Mouse (Mus musculus): Measurements from ENCODE around the gene Espn. TPM values are rescaled to one million over a fixed set of nuclear protein-coding genes. Genes with fewer than 3 reads are reported as not detected.
A peak's percentile ranks its signal among the peaks of the same experiment; 100 is the strongest.

Gene Espn
- total RNA-seq, 2 experiments from 2014 or later: 1.5 to 1.8 TPM

GRCm38 (mm10) chr4:152125161-152126025 is 26.8 kb downstream of the Espn start:
- peak; percentile 76 for DNase-seq

DNA sequence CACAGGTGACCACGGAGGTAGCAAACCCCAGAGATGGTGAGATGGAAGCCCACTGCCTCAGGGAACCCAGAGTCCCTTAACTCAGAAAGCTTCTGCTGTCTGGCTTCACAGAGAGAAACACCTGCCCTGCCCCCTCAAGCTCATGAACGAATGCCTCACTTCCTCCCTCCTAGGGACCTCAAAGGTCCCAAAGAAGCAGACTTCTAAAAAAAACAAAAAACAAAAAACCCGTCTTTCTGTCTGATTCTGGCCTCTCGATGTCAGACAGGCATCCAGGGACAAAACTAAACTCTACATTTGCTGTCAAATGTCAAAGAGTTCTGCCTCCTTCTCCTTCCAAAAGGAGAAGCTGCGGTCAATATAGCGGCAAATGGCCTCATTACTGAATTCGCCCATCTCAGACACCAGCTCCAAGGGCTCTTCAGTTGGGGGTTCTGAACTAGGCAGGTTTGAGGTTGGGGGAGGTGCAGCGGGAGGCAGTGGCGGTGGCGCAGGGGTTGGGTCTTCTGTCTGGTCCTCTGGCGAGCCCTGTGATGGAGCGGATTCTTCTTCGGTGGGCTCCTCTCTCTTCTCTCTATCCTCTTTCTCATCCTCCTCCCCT is 27.7 kb downstream of the Espn start:
- no peak for DNase-seq

- no peak for DNase-seq
These were observed 31.0 kb downstream of the Espn start for GRCm38 (mm10) chr4:152121183-152121505.

- DNase-seq: no peak
These were observed 31.6 kb downstream of the Espn start for GRCm38 (mm10) chr4:152120311-152121182.

GRCm38 (mm10) chr4:152119396-152120292 is 32.5 kb downstream of the Espn start:
- DNase-seq: peak; percentile 73

DNA sequence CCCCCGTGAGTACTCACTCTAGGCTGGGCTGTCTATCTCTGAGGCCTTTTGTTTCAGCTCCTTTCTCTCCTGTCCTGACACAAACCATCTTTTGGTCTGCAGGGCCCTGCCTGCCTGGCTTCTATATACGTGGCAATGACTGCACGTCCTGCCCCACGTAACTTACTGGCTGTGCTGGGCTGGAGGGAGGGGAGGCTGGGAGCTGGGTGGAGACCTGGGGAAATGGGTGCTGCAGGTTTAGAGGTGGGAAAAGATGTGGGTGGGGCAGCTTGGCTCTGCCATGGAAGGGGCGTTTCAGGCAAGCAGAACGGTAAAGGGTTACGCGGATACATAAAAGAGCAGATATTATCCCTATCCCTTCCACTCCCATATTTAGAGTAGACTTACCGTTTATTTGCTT is 34.6 kb downstream of the Espn start:
- DNase-seq: no peak

DNA sequence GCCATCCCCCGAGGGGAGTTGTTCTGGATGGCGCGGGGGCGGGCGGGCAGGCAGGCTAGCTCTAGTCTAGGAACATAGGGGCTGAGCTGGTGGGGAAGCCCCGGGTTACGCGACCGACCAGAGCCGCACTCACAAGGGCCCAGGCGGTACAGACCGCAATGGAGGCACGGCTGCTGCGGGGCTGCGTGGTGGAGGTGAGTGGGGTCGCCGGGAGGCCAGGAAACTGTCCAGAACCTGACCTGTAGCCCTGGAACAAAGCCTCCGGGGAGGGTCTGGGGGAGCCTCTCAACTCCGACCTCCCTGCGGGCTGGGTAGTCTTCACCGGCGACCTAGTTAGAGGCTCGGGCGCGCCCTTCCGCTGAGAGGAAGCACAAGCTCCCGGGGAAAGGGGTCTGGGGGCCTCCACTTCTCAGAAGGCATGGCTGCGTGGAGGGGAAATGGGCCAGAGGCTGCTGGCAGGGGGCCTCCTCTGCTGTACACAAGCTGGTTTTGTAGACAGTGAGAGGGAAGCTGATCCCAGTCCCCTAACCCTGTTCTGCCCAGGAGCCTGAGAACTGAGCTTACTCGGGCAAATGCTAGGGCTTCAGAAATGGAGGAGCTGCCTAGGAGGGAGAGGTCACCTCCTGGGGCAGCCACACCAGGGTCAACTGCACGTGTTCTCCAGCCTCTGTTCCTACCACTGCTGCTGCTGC is 36.1 kb downstream of the Espn start, which contains the start of gene Tnfrsf25:
Gene Tnfrsf25 (plus strand): TSS at position 14 of the 692 bp plus-strand sequence.
- DNase-seq: no peak

DNA sequence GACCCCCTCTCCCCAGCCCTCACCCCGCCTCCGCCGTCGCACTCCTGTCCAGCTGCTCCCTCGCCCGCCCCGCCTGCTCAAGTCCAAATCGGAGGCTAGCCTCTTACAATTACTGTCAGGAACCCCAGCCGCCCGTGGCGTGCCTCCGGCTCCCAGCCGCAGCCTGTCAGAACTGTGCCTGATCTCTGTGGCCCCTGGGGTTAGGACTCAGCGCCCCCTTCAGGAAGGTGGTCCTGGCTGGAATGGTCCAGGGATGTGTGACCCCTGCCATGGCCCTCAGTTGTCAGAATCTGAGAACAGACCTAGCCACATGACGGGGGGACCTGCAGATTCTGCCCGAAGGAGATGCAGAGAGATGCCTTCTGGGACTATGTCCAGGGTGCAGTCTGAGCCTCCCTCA is 38.1 kb downstream of the Espn start:
- DNase-seq: no peak

GRCm38 (mm10) chr4:152112329-152112728 is 39.8 kb downstream of the Espn start:
- DNase-seq: no peak

GRCm38 (mm10) chr4:152110689-152111088 is 41.5 kb downstream of the Espn start:
- no peak for DNase-seq

GRCm38 (mm10) chr4:152109509-152109908 is 42.7 kb downstream of the Espn start:
- no peak for DNase-seq

- no peak for DNase-seq
These were observed 43.5 kb downstream of the Espn start for GRCm38 (mm10) chr4:152108673-152109072.

DNA sequence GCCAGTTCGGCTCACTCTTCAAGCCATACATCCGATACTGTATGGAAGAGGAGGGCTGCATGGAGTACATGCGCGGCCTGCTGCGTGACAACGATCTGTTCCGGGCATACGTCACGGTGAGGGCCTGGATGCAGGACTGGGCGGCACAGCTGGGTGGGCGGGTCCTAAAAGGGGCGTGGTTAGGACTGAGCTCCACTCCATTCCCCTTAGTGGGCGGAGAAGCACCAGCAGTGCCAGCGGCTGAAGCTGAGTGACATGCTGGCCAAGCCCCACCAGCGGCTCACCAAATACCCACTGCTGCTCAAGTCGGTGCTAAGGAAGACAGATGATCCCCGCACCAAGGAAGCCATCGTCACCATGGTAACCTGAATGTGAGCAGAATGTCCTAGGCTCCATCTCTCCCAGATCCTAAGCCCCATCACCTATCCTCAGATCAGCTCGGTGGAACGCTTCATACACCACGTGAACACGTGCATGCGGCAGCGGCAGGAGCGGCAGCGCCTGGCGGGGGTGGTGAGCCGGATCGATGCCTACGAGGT is 44.1 kb downstream of the Espn start:
- DNase-seq: peak; percentile 72

DNA sequence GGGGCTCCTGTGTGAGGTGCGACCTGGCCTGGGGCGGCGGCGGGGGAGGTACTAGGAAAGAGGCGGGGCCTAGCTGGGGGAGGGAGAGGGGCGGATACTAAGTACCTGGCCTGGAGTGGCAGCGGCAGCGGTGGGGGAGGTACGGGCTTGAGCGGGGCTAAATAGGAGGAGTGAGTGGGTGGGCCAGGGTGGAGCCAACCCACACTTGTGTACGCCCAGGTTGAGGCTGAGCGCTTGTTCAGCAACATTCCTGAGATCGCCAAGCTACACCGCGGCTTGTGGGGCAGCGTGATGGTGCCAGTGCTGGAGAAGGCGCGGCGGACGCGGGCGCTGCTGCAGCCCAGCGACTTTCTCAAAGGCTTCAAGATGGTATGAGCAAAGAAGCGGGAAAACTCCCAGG is 44.7 kb downstream of the Espn start:
- no peak for DNase-seq

- DNase-seq: no peak
These were observed 45.4 kb downstream of the Espn start for GRCm38 (mm10) chr4:152106746-152107145.

GRCm38 (mm10) chr4:152103025-152103424 is 49.1 kb downstream of the Espn start:
- peak; percentile 86 for DNase-seq

DNA sequence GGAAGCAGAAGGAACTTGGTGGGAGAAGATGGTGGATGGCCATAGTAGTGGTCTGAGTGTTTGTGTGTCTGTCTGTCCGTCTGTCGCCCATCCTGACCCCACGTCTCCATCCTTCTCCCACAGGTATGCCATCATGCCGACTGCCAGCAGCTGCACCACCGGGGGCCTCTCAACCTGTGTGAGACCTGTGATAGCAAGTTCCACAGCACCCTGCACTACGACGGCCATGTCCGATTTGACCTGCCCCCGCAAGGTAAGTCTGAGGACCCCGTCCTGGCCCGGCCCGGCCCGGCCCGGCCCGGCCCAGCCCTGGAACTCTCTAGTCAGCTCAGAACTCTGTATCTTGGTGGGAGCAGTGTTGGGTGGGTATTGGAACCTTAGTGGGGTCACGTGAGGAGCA is 50.2 kb downstream of the Espn start:
- DNase-seq: no peak

GRCm38 (mm10) chr4:152101081-152101653 is 51.0 kb downstream of the Espn start:
- DNase-seq: no peak

- DNase-seq: no peak
These were observed 51.6 kb downstream of the Espn start for GRCm38 (mm10) chr4:152100541-152100940.

DNA sequence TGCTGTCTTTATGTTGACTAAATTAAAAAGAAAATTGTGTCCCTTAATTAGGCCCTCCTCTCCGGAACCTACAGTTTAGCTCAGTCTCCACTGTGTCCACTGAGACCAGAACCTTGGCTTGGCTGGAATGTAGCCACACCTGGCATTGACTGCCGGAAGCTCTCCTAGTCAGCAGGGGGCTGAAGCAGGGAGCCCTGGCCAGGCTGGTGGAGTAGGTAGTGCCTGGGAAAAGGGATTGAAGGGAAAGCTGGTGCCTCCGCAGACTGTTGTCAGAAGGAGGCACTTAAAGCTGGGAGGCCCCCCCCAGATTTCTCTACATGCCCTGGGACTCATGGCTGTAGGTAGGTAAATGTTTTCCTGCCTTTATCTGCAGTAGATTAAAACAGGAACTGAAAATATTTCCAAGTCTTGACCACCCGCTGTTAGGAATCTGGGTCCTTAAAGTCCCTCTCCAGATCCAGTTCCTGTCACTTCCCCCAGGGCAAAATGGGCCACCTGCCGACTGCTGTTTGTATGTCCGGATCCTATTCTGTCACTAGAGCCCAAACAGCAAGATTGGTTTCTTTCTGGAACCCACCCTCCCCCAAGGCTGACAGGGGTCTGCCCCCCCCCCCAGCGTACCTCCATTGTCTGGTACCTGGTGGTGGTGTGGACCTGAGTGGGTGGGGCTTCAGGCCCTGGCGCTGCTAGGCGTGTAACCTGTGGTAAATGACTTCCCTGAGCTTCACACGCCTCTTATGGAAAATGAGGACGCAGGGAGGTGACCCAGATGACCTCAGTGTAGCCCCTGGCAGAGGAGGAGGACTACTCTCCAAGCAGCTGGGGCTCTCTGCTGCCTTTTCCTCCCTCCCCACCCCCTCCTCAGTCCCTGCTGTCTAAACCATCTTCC is 54.0 kb downstream of the Espn start:
- DNase-seq: no peak
